Mouse (Mus musculus) C2C12 (cell line): ENCODE data around the gene Pard3. TPM values are rescaled to one million over a fixed set of nuclear protein-coding genes. Genes with fewer than 3 reads are reported as not detected.

Source experiments
- H3K27me3 ChIP-seq: one replicate; pipeline ENCODE4 v1.6.1; 2011; ENCODE audit not compliant: control insufficient read depth, insufficient read depth, insufficient read length
- H3K36me3 ChIP-seq: one replicate; pipeline ENCODE4 v1.6.1; 2011; ENCODE audit not compliant: control insufficient read depth, insufficient read depth
- H3K4me3 ChIP-seq: one replicate; pipeline ENCODE4 v1.5.1; 2011; ENCODE audit warnings: mild to moderate bottlenecking, control low read depth; ENCODE audit not compliant: poor library complexity, insufficient read depth, severe bottlenecking
- H3K79me2 ChIP-seq: one replicate; pipeline ENCODE4 v1.6.1; 2011; ENCODE audit not compliant: control insufficient read depth, insufficient read depth
- H3K79me3 ChIP-seq: one replicate; pipeline ENCODE4 v1.6.1; 2011; ENCODE audit warnings: low read depth, control low read depth
- H3ac ChIP-seq: one replicate; pipeline ENCODE3; 2011; ENCODE audit warnings: low read depth; ENCODE audit not compliant: control insufficient read depth, insufficient read length
- CEBPB ChIP-seq: IDR thresholded peaks from one replicate; pipeline ENCODE4 v1.6.1; 2011; ENCODE audit warnings: low read depth, mild to moderate bottlenecking, control low read depth, moderate library complexity
- CTCF ChIP-seq: IDR thresholded peaks from one replicate; pipeline ENCODE4 v1.5.1; 2011; ENCODE audit not compliant: control insufficient read depth, insufficient read depth, insufficient read length
- FOSL1 ChIP-seq: IDR thresholded peaks from one replicate; pipeline ENCODE4 v1.8.0; 2011; ENCODE audit warnings: mild to moderate bottlenecking, low read length; ENCODE audit not compliant: poor library complexity, insufficient read depth, severe bottlenecking
- MAX ChIP-seq: IDR thresholded peaks from one replicate; pipeline ENCODE4 v1.6.1; 2011; ENCODE audit warnings: mild to moderate bottlenecking, control low read depth
- MYOD1 ChIP-seq: IDR thresholded peaks from one replicate; pipeline ENCODE4 v1.6.1; 2011; ENCODE audit warnings: low read depth; ENCODE audit not compliant: control insufficient read depth, insufficient read length
- MYOG ChIP-seq: IDR thresholded peaks from one replicate; pipeline ENCODE4 v1.6.1; 2011; ENCODE audit not compliant: control insufficient read depth, insufficient read length; ENCODE audit errors: extremely low read depth
- USF1 ChIP-seq: IDR thresholded peaks from one replicate; pipeline ENCODE4 v1.6.1; 2011; ENCODE audit warnings: low read depth, mild to moderate bottlenecking, control low read depth, moderate library complexity
- polyA plus RNA-seq: library from polyadenylated mRNA; unstranded; fragments of >200 nt; fragmentation: generic; extraction: Trizol; gene quantifications from one replicate; pipeline ENCODE4 v1.2.1, GENCODE M21; 2012; ENCODE audit warnings: missing spikeins

The Pard3 gene
- polyA plus RNA-seq, 1 experiment = 8.4 TPM

- H3K4me3 ChIP-seq = no peak overlapping the region
- no peak overlapping the region for H3ac ChIP-seq
- H3K79me2 ChIP-seq = no peaks in the 10 kb centered on the region
- H3K36me3 ChIP-seq = no peaks in the 10 kb centered on the region
- no peaks in the 10 kb centered on the region for H3K27me3 ChIP-seq
- TF ChIP-seq CTCF (no peak), MAX (no peak), FOSL1 (no peak), CEBPB (no peak)
- H3K79me3 ChIP-seq = no peaks in the 10 kb centered on the region
Observed at GRCm38 (mm10) chr8:127501756-127502155, 438.1 kb downstream of the Pard3 start.

- Histone ChIP-seq H3K36me3 (no peaks in the 10 kb centered on the region), H3K27me3 (no peaks in the 10 kb centered on the region), H3K4me3 (no peak overlapping the region), H3ac (no peak overlapping the region), H3K79me2 (no peaks in the 10 kb centered on the region), H3K79me3 (no peaks in the 10 kb centered on the region)
- TF ChIP-seq MYOG (no peak), FOSL1 (no peak), MYOD1 (no peak), USF1 (no peak), CTCF (no peak), CEBPB (no peak), MAX (no peak)
Observed at GRCm38 (mm10) chr8:127505286-127505685, 441.6 kb downstream of the Pard3 start.

GRCm38 (mm10) chr8:127506336-127506735, 442.6 kb downstream of the Pard3 start:
- Histone ChIP-seq H3K79me3 (no peaks in the 10 kb centered on the region), H3ac (no peak overlapping the region), H3K4me3 (no peak overlapping the region), H3K79me2 (no peaks in the 10 kb centered on the region), H3K36me3 (no peaks in the 10 kb centered on the region), H3K27me3 (no peaks in the 10 kb centered on the region)
- no peak for TF ChIP-seq MAX
- TF ChIP-seq FOSL1 = no peak
- TF ChIP-seq USF1 = no peak
- TF ChIP-seq CTCF = no peak
- no peak for TF ChIP-seq MYOD1
- no peak for TF ChIP-seq CEBPB
- no peak for TF ChIP-seq MYOG

- no peak overlapping the region for H3ac ChIP-seq
- H3K79me3 ChIP-seq = no peaks in the 10 kb centered on the region
- H3K79me2 ChIP-seq = no peaks in the 10 kb centered on the region
- TF ChIP-seq USF1 = no peak
- TF ChIP-seq MAX = no peak
- TF ChIP-seq FOSL1 = no peak
- TF ChIP-seq CEBPB = no peak
- no peak for TF ChIP-seq MYOD1
- no peak for TF ChIP-seq CTCF
- TF ChIP-seq MYOG = no peak
- H3K36me3 ChIP-seq = no peaks in the 10 kb centered on the region
- H3K27me3 ChIP-seq = no peaks in the 10 kb centered on the region
- H3K4me3 ChIP-seq = no peak overlapping the region
Observed at GRCm38 (mm10) chr8:127511341-127511740, 447.6 kb downstream of the Pard3 start.

- Histone ChIP-seq H3K27me3 (no peaks in the 10 kb centered on the region), H3K79me3 (no peaks in the 10 kb centered on the region), H3K79me2 (no peaks in the 10 kb centered on the region), H3ac (no peak overlapping the region), H3K36me3 (no peaks in the 10 kb centered on the region), H3K4me3 (no peak overlapping the region)
- no peak for TF ChIP-seq MYOG
- no peak for TF ChIP-seq FOSL1
- TF ChIP-seq CTCF = no peak
- TF ChIP-seq MYOD1 = no peak
- TF ChIP-seq MAX = no peak
- no peak for TF ChIP-seq CEBPB
- no peak for TF ChIP-seq USF1
Observed at GRCm38 (mm10) chr8:127512001-127512573, 448.4 kb downstream of the Pard3 start.

GRCm38 (mm10) chr8:127512580-127512979, 448.9 kb downstream of the Pard3 start:
- H3ac ChIP-seq = no peak overlapping the region
- H3K27me3 ChIP-seq = no peaks in the 10 kb centered on the region
- no peaks in the 10 kb centered on the region for H3K79me3 ChIP-seq
- no peaks in the 10 kb centered on the region for H3K79me2 ChIP-seq
- H3K4me3 ChIP-seq = no peak overlapping the region
- H3K36me3 ChIP-seq = no peaks in the 10 kb centered on the region
- no peak for TF ChIP-seq FOSL1
- TF ChIP-seq CEBPB = no peak
